Mouse (Mus musculus) brain, adult 2 months (tissue): ENCODE measurements at regions not wholly inside any gene's neighbourhood (a gene's known extent, or its start where the extent isn't known, plus 50 kb on each side); places are given as distances from the start of the nearest gene placed in this dataset.
A peak's percentile ranks its signal among the peaks of the same experiment; 100 is the strongest.

ENCODE experiments used
- DNase-seq: peaks from one replicate; pipeline ENCODE4 v3.0.0; 2011; ENCODE audit warnings: low read depth, low spot score

DNA sequence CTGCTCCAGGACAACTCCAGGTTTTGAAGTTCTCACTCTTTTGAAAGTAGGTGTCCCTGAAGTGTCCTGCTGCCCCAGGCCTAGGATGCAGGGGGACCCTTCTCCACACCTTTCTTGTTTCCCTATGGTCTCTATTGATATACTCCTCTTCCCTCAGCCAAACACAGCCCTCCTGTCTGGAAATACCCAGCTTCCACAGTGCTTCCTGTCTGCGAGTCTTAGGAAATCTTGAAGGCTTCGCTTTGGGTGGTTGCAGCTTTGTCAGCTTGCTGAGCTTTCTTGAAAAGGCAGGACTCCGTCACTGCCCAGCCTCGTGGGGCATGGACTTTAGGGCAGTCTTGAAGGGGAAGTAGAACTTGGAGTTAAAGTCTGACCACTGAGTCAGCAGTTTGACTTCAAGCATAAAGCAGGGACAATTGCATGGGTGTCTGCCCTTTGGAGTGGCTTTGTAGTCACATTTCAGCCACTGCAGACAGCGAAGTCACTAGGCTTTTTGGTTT is 51.1 kb upstream of the Lrrc52 start:
- DNase-seq = peak; percentile 61

DNA sequence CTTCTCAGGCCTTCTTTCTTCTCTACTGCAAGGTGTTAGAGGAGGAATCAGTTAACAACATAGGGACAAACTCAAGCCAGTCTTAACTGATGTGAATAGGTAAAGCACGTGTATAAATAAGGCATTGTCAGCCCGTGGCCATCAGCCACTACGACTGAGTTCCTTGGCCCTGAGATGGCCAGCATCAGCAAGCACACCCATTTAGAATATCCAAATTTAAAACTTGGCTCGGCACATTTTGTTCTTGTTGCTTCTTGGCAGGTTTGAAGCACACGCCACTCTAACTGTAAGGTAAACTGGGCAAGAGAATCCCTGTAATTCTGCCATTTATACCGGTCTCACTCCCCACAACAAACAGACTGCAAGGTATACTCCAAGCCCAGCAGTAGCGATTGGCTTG is 57.3 kb upstream of the Lrrc52 start:
- no peak for DNase-seq

DNA sequence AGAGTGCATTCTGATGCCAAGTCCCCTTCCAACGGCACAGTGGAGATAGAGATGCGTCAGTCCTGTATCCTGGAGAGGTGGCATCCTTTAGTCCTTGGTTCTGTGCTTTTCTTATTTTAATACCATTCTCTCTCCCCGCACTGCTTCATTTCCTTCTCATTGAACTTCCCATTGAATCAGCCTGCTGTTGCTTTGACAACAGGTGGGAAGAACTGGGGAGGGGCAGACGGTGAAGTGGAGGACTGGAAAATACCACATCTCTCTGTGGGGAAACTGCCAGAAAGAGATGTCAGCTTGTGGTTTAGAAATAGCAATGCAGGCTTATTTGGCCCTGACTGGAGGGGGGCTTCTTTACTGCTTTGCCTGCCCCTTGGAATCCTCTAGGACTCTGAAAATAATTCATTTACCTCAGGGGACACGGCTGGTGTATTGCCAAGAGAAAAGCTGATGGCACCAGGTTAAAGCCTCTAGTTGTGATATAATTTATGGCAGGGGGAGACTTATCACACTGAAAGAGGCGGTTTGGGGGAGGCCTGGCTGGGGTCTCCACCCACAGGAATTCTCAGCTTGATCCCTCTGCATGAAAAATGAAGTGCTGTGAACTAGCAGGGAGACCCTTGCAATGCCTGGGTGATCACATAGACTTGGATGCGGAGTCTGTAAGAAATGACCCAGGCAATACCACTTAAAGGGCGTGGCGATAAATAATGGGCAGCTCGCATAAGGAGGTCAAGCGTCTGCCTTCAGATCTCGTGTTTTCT is 65.4 kb upstream of the Rxrg start:
- DNase-seq = peak; percentile 49

DNA sequence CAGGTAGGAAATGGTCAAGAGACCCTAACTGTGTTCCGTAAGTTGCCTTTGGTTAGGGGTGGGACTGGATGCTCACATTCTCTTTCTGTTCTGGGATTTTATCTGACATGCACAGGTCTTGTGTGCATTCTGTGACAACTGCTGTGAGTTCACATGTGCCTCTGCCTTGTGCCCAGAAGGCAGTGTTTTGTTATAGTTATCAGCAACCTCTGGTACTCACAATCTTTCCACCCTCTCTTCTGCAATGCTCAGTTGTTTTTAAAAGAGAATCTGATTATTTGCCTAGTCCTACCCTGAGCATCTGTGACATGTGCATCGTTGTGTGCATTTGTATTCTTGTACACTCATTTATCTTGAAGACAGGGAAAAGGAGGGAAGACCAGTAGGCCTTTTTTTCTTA is 52.2 kb upstream of the Rxrg start:
- no peak for DNase-seq

DNA sequence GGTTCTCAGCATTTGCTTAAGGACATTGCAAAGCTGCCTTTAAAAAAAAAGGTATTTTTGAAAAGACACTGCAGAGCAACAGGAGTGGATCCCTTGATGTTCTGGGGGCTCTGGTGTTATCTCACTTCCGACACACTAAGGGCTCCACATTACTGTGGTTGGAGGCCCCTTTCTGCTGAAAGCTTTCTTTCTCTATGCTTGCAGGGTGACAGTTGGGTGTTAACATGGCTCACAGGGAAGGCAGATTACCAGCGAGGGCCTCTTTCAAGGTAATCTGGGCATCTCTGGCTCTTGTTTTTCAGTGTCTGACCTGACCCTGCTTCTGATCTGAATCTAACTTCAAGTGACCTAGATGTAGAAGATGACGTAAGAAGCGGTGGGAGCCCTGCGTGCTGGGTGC is 50.9 kb upstream of the Rxrg start:
- no peak for DNase-seq
